Mouse (Mus musculus) embryonic fibroblast, embryonic 13.5 days (primary cell): Measurements from ENCODE around the gene Selenoi.

Experiments
- CTCF ChIP-seq: IDR thresholded peaks from 2 replicates; pipeline ENCODE4 v1.5.1; 2011; ENCODE audit warnings: mild to moderate bottlenecking, control low read depth, low read length, moderate library complexity, borderline replicate concordance; ENCODE audit not compliant: insufficient read depth
- POLR2A ChIP-seq: IDR thresholded peaks from 2 replicates; pipeline ENCODE4 v1.6.1; 2011; ENCODE audit warnings: low read depth, mild to moderate bottlenecking, control low read depth, low read length, moderate library complexity

DNA sequence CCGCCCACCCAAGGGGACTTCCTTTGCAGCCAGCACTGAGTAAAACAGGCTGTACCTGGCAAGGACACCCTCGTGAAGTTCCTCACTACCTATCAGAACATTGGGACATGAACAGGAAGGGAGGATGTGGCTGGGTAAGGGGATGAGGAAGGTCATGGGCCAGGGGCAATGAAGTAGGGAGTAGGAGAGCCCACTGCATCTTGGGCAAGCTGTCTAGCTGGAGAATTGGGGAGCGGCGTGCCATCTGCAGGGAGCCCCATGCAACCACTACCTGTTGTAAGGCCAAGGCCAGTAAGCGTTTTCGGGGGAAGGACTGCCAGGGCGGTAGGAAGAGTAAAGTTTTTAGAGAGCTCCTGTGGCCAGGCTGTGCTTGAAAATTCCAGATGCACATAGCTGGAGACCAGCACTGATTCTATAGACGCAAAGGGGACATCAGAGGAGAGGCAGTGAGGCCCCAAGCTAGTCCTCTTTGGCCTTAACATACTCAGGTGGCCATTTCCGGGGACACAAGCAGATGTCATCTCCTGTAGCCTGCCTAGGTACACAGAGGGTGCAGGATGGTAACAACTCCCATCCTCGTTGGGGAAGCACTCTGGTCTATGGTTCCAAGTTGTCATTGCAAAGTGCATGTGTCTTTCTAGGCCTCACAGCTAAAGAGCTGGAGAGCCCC lies 29.0 kb upstream of the Selenoi start:
- TF ChIP-seq POLR2A (no peak), CTCF (no peak)
